16 mouse cellular contexts compared by ENCODE assay signal in the genomic region with DNA sequence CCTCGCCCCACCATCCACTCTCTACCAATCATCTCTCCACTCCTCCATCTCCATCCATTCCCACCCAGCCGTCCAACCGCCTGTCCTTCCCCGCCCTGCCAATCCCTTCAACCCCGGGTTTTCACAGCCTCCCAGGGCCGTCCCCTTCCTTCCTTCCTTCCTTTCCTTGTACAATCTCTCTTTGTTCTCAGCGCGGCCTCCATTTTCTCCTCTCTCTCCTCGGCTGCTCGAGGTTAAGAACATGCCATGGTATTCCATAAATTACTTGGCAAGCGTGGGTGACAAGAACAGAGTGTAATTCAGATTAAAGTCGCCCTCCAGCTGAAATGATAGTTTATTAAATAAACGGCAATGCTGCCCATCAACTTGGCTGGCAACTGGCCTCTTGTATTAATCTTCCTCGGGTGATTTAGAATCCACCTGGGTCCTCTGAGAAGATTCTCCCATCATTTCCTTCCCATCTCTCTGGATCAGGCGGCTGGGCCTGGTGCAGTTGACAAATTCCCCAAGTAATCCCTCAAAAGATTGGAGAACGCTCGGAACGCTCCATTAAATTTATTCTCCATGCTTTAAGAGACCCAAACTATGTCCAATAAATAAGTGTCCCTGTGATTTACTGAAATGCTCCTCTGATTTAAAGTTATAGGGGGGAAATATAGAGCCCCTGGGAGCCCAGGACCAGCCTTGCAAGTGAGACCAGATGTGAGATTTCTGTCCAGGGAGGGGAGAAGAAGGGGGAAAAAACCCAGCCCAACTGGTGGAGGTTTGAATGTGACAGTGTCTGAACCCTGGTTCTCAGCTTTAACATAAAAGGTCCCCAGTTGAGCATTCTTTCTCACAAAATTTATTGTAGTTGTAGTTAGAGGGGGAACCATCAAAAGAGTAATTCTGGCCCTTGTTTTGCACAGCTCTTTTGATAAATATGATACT.
DNase-seq lines count a peak whose midpoint lies in the region; ATAC-seq lines count a peak whose summit lies in the region.
"Had no signal": no experiment of that assay in that cellular context is flagged by ENCODE, and none has a peak within 500 bp of the region (broad histone marks: within the 10 kb centered on the region; RNA-seq: fewer than 3 reads in every experiment).

No protein-coding gene starts in this region.

- no peaks in the 10 kb centered on the region for H3K9me3 ChIP-seq in hindbrain, embryonic 13.5 days
- no peaks in the 10 kb centered on the region for H3K9me3 ChIP-seq in hindbrain, embryonic 14.5 days (ENCODE audit: control insufficient read depth, low read length)
- H3K9me3 ChIP-seq in embryonic facial prominence, embryonic 10.5 days, result no peaks in the 10 kb centered on the region
- no peaks in the 10 kb centered on the region for H3K9me3 ChIP-seq in limb, embryonic 10.5 days (replicated peaks)
- no peaks in the 10 kb centered on the region for H3K9me3 ChIP-seq in neural tube, embryonic 11.5 days (ENCODE audit: control insufficient read depth, low read length)

- no peak for DNase-seq in hindbrain, embryonic 14.5 days (ENCODE audit: low spot score)
- DNase-seq in embryonic facial prominence, embryonic 10.5 days (ENCODE audit: low spot score), result no peak
- DNase-seq in limb, embryonic 10.5 days (ENCODE audit: low spot score), result peak; percentile 58
- peak; percentile 49 for DNase-seq in neural tube, embryonic 11.5 days (ENCODE audit: low spot score)
- no peak for DNase-seq in spleen, postnatal 14 days (ENCODE audit: low spot score in 2 of 2)
- no peak for DNase-seq in B cell, adult 2 months
- DNase-seq: cerebellum, adult 11 months; cerebellum, postnatal 25 days; gastrocnemius, postnatal 14 days; heart, postnatal 36 days; kidney, postnatal 4 days; liver; lung, adult 2 months had no signal

- H3K27me3 ChIP-seq in hindbrain, embryonic 13.5 days, result 0 out of 2 replicates have a peak, but pooled peaks cover 3% of the 10 kb centered on the region
- no peaks in the 10 kb centered on the region for H3K27me3 ChIP-seq in hindbrain, embryonic 14.5 days (ENCODE audit: control insufficient read depth, insufficient read depth, low read length)
- no peaks in the 10 kb centered on the region for H3K27me3 ChIP-seq in embryonic facial prominence, embryonic 10.5 days (replicated peaks; ENCODE audit: low read depth, poor library complexity, severe bottlenecking)
- H3K27me3 ChIP-seq in limb, embryonic 10.5 days (ENCODE audit: low read depth, poor library complexity, severe bottlenecking), result peaks cover 41% of the 10 kb centered on the region
- no peaks in the 10 kb centered on the region for H3K27me3 ChIP-seq in neural tube, embryonic 11.5 days (ENCODE audit: control insufficient read depth, insufficient read depth, low read length)

- no peak overlapping the region for H3K27ac ChIP-seq in hindbrain, embryonic 13.5 days
- H3K27ac ChIP-seq in hindbrain, embryonic 14.5 days, result no peak overlapping the region
- H3K27ac ChIP-seq in embryonic facial prominence, embryonic 10.5 days (replicated peaks), result peak overlapping the region; percentile 54; the same call in 1 of the 2 replicates
- H3K27ac ChIP-seq in limb, embryonic 10.5 days, result peak overlapping the region; percentile 75
- H3K27ac ChIP-seq in neural tube, embryonic 11.5 days (ENCODE audit: low read depth, low read length), result peak overlapping the region; percentile 11; the same call in 1 of the 2 replicates

- no peak overlapping the region for H3K9ac ChIP-seq in hindbrain, embryonic 13.5 days
- no peak overlapping the region for H3K9ac ChIP-seq in hindbrain, embryonic 14.5 days
- no peak overlapping the region for H3K9ac ChIP-seq in neural tube, embryonic 11.5 days (ENCODE audit: low read length)

- H3K4me1 ChIP-seq in hindbrain, embryonic 13.5 days (replicated peaks), result peaks cover 34% of the 10 kb centered on the region
- H3K4me1 ChIP-seq in hindbrain, embryonic 14.5 days (replicated peaks; ENCODE audit: control insufficient read depth, insufficient read depth, low read length), result peaks cover 7% of the 10 kb centered on the region
- peaks cover 69% of the 10 kb centered on the region for H3K4me1 ChIP-seq in embryonic facial prominence, embryonic 10.5 days
- peaks cover 80% of the 10 kb centered on the region for H3K4me1 ChIP-seq in limb, embryonic 10.5 days
- peaks cover 9% of the 10 kb centered on the region; the same call in 1 of the 2 replicates for H3K4me1 ChIP-seq in neural tube, embryonic 11.5 days (ENCODE audit: control insufficient read depth, insufficient read depth, low read length)

- WGBS in hindbrain, embryonic 13.5 days, result 59% methylated on average over 18 of the region's 18 CpGs
- 59% methylated on average over 18 of the region's 18 CpGs for WGBS in hindbrain, embryonic 14.5 days
- WGBS in embryonic facial prominence, embryonic 10.5 days, result 79% methylated on average over 18 of the region's 18 CpGs
- WGBS in limb, embryonic 10.5 days, result 64% methylated on average over 18 of the region's 18 CpGs
- 40% methylated on average over 18 of the region's 18 CpGs for WGBS in neural tube, embryonic 11.5 days

- H3K4me2 ChIP-seq in hindbrain, embryonic 13.5 days, result no peak overlapping the region
- H3K4me2 ChIP-seq in hindbrain, embryonic 14.5 days (replicated peaks), result no peak overlapping the region
- H3K4me2 ChIP-seq in neural tube, embryonic 11.5 days (ENCODE audit: low read depth), result no peak overlapping the region

- no peaks in the 10 kb centered on the region for H3K36me3 ChIP-seq in hindbrain, embryonic 13.5 days
- H3K36me3 ChIP-seq in hindbrain, embryonic 14.5 days (replicated peaks; ENCODE audit: control insufficient read depth, insufficient read depth), result no peaks in the 10 kb centered on the region
- no peaks in the 10 kb centered on the region for H3K36me3 ChIP-seq in embryonic facial prominence, embryonic 10.5 days (replicated peaks)
- H3K36me3 ChIP-seq in limb, embryonic 10.5 days, result no peaks in the 10 kb centered on the region
- H3K36me3 ChIP-seq in neural tube, embryonic 11.5 days (ENCODE audit: control insufficient read depth, insufficient read depth, low read length), result no peaks in the 10 kb centered on the region

- ATAC-seq in hindbrain, embryonic 13.5 days (ENCODE audit: low FRiP score), result 0 out of 2 replicates have a peak, but pooled peaks have one; percentile 7
- ATAC-seq in hindbrain, embryonic 14.5 days (ENCODE audit: low FRiP score), result no peak
- no peak for ATAC-seq in neural tube, embryonic 11.5 days (ENCODE audit: insufficient read depth, low FRiP score, low TSS enrichment)
- ATAC-seq: forebrain, embryonic 16.5 days; intestine, embryonic 16.5 days had no signal

- no peak overlapping the region for H3K4me3 ChIP-seq in hindbrain, embryonic 13.5 days
- H3K4me3 ChIP-seq in hindbrain, embryonic 14.5 days (replicated peaks; ENCODE audit: low read length), result no peak overlapping the region
- no peak overlapping the region for H3K4me3 ChIP-seq in embryonic facial prominence, embryonic 10.5 days
- H3K4me3 ChIP-seq in limb, embryonic 10.5 days, result no peak overlapping the region; the same call in 1 of the 2 replicates
- H3K4me3 ChIP-seq in neural tube, embryonic 11.5 days (ENCODE audit: low read depth, low read length), result no peak overlapping the region

Comparison
In these comparisons a context has a peak if more than half of its experiments do, and no peak if none do; other contexts are left out.
1. H3K27ac ChIP-seq: peak in embryonic facial prominence, embryonic 10.5 days (single experiment), limb, embryonic 10.5 days (single experiment) and neural tube, embryonic 11.5 days (single experiment); none in hindbrain, embryonic 13.5 days (single experiment) and hindbrain, embryonic 14.5 days (single experiment).
2. DNase-seq: peak in limb, embryonic 10.5 days (single experiment) and neural tube, embryonic 11.5 days (single experiment); none in hindbrain, embryonic 14.5 days (single experiment), embryonic facial prominence, embryonic 10.5 days (single experiment), spleen, postnatal 14 days (0 of 2) and B cell, adult 2 months (0 of 2).